Mouse (Mus musculus): ENCODE measurements around the gene Cuedc1. TPM values are rescaled to one million over a fixed set of nuclear protein-coding genes. Genes with fewer than 3 reads are reported as not detected.

Gene Cuedc1
- polyA plus RNA-seq, 1 experiment, result 16.5 TPM

DNA sequence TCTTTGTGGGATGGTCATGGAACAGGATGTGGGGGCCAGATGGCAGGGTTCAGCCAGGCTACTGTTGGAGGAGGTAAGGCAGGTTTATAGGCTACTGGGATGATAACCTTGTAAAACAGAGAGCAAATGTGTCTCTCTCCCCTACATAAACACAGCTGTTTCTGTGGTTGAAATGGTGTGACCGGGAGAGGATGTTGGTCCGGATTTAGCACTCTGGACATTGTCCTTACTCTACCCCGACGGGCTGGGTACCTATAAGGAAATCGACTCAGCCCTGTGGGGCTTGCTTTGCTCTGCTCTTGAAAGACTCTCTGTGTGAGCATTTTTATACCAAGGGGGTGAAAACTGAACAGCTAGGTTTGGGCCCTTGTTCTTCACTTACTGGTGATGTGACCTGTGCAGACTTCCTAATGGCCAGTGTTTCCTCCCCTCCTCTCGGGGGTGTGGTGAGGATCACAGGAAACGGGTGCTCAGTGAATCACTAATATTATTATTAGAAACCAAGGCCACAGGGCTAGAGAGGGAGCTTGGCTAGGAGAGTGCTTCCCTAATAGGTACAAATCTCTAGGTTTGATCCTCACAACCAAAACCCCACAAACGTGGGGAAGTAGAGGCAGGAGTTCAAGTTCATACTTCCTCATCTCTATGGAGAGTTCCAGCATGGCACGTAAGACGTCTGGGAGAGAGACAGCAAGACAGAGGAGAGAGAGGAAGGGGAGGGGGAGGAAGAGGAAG, 19.7 kb downstream of the Cuedc1 start:
- Histone ChIP-seq H3K27me3 (replicated peaks; ENCODE audit: control insufficient read depth, insufficient read depth, low read length) (no peaks in the 10 kb centered on the region), H3K36me3 (ENCODE audit: control insufficient read depth, insufficient read depth, low read length) (no peaks in the 10 kb centered on the region), H3K27ac (ENCODE audit: insufficient read depth, low read depth, low read length) (peak overlapping the region; percentile 93), H3K4me1 (ENCODE audit: control insufficient read depth, insufficient read depth, low read length) (peaks cover 31% of the 10 kb centered on the region), H3K4me3 (ENCODE audit: insufficient read depth, low read depth, low read length) (no peak overlapping the region)
- TF ChIP-seq POLR2A (IDR thresholded peaks at IDR 0.05; ENCODE audit: low read depth, low read length), result no peak
- no peak for TF ChIP-seq CTCF (conservative IDR thresholded peaks at IDR 0.05; ENCODE audit: insufficient read depth, insufficient read length, low read depth, low read length)
- peak; percentile 82 for DNase-seq
- WGBS, result 41% methylated on average over 10 of the region's 10 CpGs

- 49% methylated on average over 6 of the region's 6 CpGs for WGBS
- no peak for DNase-seq
- no peak overlapping the region for H3K4me3 ChIP-seq (ENCODE audit: insufficient read depth, low read depth, low read length)
These were observed 20.2 kb downstream of the Cuedc1 start for GRCm38 (mm10) chr11:88118091-88118440.

DNA sequence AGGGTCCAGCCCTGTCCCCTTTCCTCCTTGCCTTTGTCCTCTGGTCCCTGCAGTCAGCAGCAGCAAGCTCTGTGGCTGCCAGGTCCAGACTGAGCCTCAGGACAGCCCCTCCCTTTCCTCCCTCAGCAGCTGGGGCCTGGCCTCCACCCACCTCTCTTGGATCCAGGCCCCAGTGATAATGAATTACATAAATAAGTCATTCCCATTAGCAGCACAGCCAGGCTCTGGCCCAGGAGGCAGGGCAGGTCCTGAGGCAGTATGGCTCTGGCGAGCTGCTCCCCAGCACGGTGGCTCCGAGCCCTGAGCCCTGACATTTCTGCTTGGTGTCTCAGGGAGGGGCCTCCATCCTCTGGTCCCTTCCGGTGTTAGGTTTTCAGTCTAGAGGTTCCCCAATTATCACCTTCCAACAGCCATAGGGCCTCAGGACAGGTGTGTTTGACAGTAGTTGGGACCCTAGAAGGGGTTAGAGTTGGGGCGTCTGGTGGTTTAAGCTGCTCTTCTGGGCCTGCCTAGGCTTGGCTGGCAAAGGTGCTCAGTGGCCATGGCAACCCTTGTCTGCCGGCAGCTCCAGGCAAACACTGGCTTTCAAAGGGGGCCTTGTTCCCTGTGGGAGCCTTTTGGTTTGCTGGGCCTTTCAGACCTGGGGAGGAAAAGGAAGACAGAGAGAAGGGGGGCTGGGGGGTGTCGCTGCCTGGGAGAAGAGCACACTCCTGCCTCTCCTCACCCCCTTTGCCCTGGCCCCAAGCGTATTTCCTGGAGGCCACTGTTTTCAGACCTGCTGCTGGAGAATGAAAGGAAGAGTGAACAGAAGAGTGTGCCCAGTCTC, 21.2 kb downstream of the Cuedc1 start:
- peaks cover 28% of the 10 kb centered on the region for H3K4me1 ChIP-seq (ENCODE audit: control insufficient read depth, insufficient read depth, low read length)
- 37% methylated on average over 8 of the region's 8 CpGs for WGBS
- H3K4me3 ChIP-seq (ENCODE audit: insufficient read depth, low read depth, low read length), result no peak overlapping the region

More at GRCm38 (mm10) chr11:88118091-88118440, 20.2 kb downstream of the Cuedc1 start:
- Histone ChIP-seq H3K27ac (ENCODE audit: insufficient read depth, low read depth, low read length) (peak overlapping the region; percentile 93), H3K4me1 (ENCODE audit: control insufficient read depth, insufficient read depth, low read length) (peaks cover 31% of the 10 kb centered on the region), H3K27me3 (replicated peaks; ENCODE audit: control insufficient read depth, insufficient read depth, low read length) (no peaks in the 10 kb centered on the region), H3K36me3 (ENCODE audit: control insufficient read depth, insufficient read depth, low read length) (no peaks in the 10 kb centered on the region)
- TF ChIP-seq CTCF (conservative IDR thresholded peaks at IDR 0.05; ENCODE audit: insufficient read depth, insufficient read length, low read depth, low read length) (no peak), POLR2A (IDR thresholded peaks at IDR 0.05; ENCODE audit: low read depth, low read length) (no peak)

GRCm38 (mm10) chr11:88122545-88122944, 24.7 kb downstream of the Cuedc1 start:
- 76% methylated on average over 5 of the region's 5 CpGs for WGBS
- H3K36me3 ChIP-seq (ENCODE audit: control insufficient read depth, insufficient read depth, low read length), result no peaks in the 10 kb centered on the region
- peaks cover 13% of the 10 kb centered on the region for H3K4me1 ChIP-seq (ENCODE audit: control insufficient read depth, insufficient read depth, low read length)

More for the DNA sequence above, 21.2 kb downstream of the Cuedc1 start:
- Histone ChIP-seq H3K27me3 (replicated peaks; ENCODE audit: control insufficient read depth, insufficient read depth, low read length) (no peaks in the 10 kb centered on the region), H3K27ac (ENCODE audit: insufficient read depth, low read depth, low read length) (peak overlapping the region; percentile 93), H3K36me3 (ENCODE audit: control insufficient read depth, insufficient read depth, low read length) (no peaks in the 10 kb centered on the region)
- peak; percentile 93 for DNase-seq
- TF ChIP-seq CTCF (conservative IDR thresholded peaks at IDR 0.05; ENCODE audit: insufficient read depth, insufficient read length, low read depth, low read length) (no peak), POLR2A (IDR thresholded peaks at IDR 0.05; ENCODE audit: low read depth, low read length) (peak; percentile 61)

GRCm38 (mm10) chr11:88123021-88123420, 25.2 kb downstream of the Cuedc1 start:
- H3K36me3 ChIP-seq (ENCODE audit: control insufficient read depth, insufficient read depth, low read length), result no peaks in the 10 kb centered on the region
- TF ChIP-seq CTCF (conservative IDR thresholded peaks at IDR 0.05; ENCODE audit: insufficient read depth, insufficient read length, low read depth, low read length) (no peak), POLR2A (IDR thresholded peaks at IDR 0.05; ENCODE audit: low read depth, low read length) (no peak)
- H3K4me1 ChIP-seq (ENCODE audit: control insufficient read depth, insufficient read depth, low read length), result peaks cover 10% of the 10 kb centered on the region
- H3K27ac ChIP-seq (ENCODE audit: insufficient read depth, low read depth, low read length), result no peak overlapping the region
- H3K4me3 ChIP-seq (ENCODE audit: insufficient read depth, low read depth, low read length), result no peak overlapping the region
- no peaks in the 10 kb centered on the region for H3K27me3 ChIP-seq (replicated peaks; ENCODE audit: control insufficient read depth, insufficient read depth, low read length)
- no peak for DNase-seq
- 77% methylated on average over 5 of the region's 5 CpGs for WGBS

More at GRCm38 (mm10) chr11:88122545-88122944, 24.7 kb downstream of the Cuedc1 start:
- no peaks in the 10 kb centered on the region for H3K27me3 ChIP-seq (replicated peaks; ENCODE audit: control insufficient read depth, insufficient read depth, low read length)
- no peak overlapping the region for H3K4me3 ChIP-seq (ENCODE audit: insufficient read depth, low read depth, low read length)
- no peak for TF ChIP-seq POLR2A (IDR thresholded peaks at IDR 0.05; ENCODE audit: low read depth, low read length)
- TF ChIP-seq CTCF (conservative IDR thresholded peaks at IDR 0.05; ENCODE audit: insufficient read depth, insufficient read length, low read depth, low read length), result no peak
- no peak for DNase-seq
- no peak overlapping the region for H3K27ac ChIP-seq (ENCODE audit: insufficient read depth, low read depth, low read length)

DNA sequence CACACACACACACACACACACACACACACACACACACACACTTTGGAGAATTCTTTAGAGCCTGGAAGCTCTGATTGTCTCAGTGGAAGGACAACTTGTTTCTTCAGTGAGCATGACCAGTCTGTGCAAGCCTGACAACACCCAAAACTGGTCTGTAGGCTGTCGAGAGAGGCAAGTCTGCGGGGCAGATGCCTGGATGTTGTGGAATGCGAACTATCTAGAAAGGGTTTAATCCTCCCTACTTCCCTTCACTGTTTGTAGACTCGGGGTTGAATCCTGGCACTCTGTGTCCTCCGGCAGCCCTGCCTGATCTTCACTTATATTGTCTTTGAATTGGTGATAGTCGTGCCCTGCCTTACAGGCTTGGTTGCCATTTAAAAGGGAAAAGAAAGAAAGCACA, 25.9 kb downstream of the Cuedc1 start:
- H3K4me1 ChIP-seq (ENCODE audit: control insufficient read depth, insufficient read depth, low read length), result peaks cover 9% of the 10 kb centered on the region; the same call in 1 of the 2 replicates
- no peak overlapping the region for H3K4me3 ChIP-seq (ENCODE audit: insufficient read depth, low read depth, low read length)
- peak overlapping the region; percentile 21; the same call in 1 of the 2 replicates for H3K27ac ChIP-seq (ENCODE audit: insufficient read depth, low read depth, low read length)
- DNase-seq, result no peak
- H3K27me3 ChIP-seq (replicated peaks; ENCODE audit: control insufficient read depth, insufficient read depth, low read length), result no peaks in the 10 kb centered on the region
- WGBS, result 49% methylated on average over 6 of the region's 6 CpGs
- no peaks in the 10 kb centered on the region for H3K36me3 ChIP-seq (ENCODE audit: control insufficient read depth, insufficient read depth, low read length)
- no peak for TF ChIP-seq CTCF (conservative IDR thresholded peaks at IDR 0.05; ENCODE audit: insufficient read depth, insufficient read length, low read depth, low read length)
- TF ChIP-seq POLR2A (IDR thresholded peaks at IDR 0.05; ENCODE audit: low read depth, low read length), result no peak

DNA sequence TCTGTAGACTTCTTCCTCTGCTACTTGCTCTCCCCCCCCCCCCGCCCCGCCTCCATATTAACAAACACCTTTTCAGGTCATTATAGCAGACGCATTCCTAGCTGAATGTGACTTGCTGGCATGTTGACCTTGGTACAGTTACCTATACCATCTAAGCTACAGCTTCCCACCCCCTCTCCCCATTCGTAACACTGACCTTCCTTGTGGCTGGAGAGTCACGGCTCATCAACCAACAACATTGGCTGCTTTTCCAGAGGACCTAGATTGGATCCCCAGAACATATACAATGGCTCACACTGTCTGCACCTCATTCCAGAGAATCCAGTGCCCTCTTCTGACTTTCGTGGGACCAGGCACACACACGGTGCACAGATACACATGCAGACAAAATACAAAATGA, 27.6 kb downstream of the Cuedc1 start:
- Histone ChIP-seq H3K4me1 (ENCODE audit: control insufficient read depth, insufficient read depth, low read length) (peaks cover 4% of the 10 kb centered on the region; the same call in 1 of the 2 replicates), H3K27me3 (replicated peaks; ENCODE audit: control insufficient read depth, insufficient read depth, low read length) (no peaks in the 10 kb centered on the region), H3K27ac (ENCODE audit: insufficient read depth, low read depth, low read length) (no peak overlapping the region), H3K36me3 (ENCODE audit: control insufficient read depth, insufficient read depth, low read length) (no peaks in the 10 kb centered on the region), H3K4me3 (ENCODE audit: insufficient read depth, low read depth, low read length) (no peak overlapping the region)
- TF ChIP-seq CTCF (conservative IDR thresholded peaks at IDR 0.05; ENCODE audit: insufficient read depth, insufficient read length, low read depth, low read length), result no peak
- no peak for TF ChIP-seq POLR2A (IDR thresholded peaks at IDR 0.05; ENCODE audit: low read depth, low read length)
- 72% methylated on average over 7 of the region's 7 CpGs for WGBS
- DNase-seq, result no peak

Measured in kidney, adult 2 months (tissue).